Mouse (Mus musculus) erythroblast, embryonic 14.5 days (primary cell): ENCODE data around the gene Nup37. TPM values are rescaled to one million over a fixed set of nuclear protein-coding genes. Genes with fewer than 3 reads are reported as not detected.
A peak's percentile ranks its signal among the peaks of the same experiment; 100 is the strongest.

Experiments
- H3K27me3 ChIP-seq: 2 replicates; pipeline ENCODE4 v1.6.1; 2012; ENCODE audit warnings: inconsistent platforms; ENCODE audit not compliant: control insufficient read depth
- H3K36me3 ChIP-seq: 2 replicates; pipeline ENCODE4 v1.6.1; 2012; ENCODE audit warnings: mild to moderate bottlenecking, inconsistent platforms; ENCODE audit not compliant: control insufficient read depth
- H3K4me1 ChIP-seq: 2 replicates; pipeline ENCODE4 v1.6.1; 2012; ENCODE audit warnings: inconsistent platforms; ENCODE audit not compliant: control insufficient read depth
- H3K4me3 ChIP-seq: replicated peaks from 2 replicates; pipeline ENCODE3; 2012; ENCODE audit warnings: moderate library complexity, mild to moderate bottlenecking, inconsistent platforms
- H3K9me3 ChIP-seq: 2 replicates; pipeline ENCODE4 v1.6.1; 2012; ENCODE audit warnings: low read length, inconsistent platforms, mixed read lengths; ENCODE audit not compliant: control insufficient read depth
- GATA1 ChIP-seq: IDR thresholded peaks from 2 replicates; pipeline ENCODE4 v1.6.1; 2012; ENCODE audit warnings: low read length, inconsistent platforms, mixed read lengths
- TAL1 ChIP-seq: IDR thresholded peaks from 3 replicates; pipeline ENCODE4 v1.6.1; 2012; ENCODE audit warnings: low read length, inconsistent platforms, mixed read lengths
- polyA plus RNA-seq: library from polyadenylated mRNA; stranded (reverse); fragments of >175 nt; gene quantifications from 2 replicates; pipeline ENCODE4 v1.2.3, GENCODE M21; 2012

The Nup37 gene
- polyA plus RNA-seq, 1 experiment: 0.04 TPM

DNA sequence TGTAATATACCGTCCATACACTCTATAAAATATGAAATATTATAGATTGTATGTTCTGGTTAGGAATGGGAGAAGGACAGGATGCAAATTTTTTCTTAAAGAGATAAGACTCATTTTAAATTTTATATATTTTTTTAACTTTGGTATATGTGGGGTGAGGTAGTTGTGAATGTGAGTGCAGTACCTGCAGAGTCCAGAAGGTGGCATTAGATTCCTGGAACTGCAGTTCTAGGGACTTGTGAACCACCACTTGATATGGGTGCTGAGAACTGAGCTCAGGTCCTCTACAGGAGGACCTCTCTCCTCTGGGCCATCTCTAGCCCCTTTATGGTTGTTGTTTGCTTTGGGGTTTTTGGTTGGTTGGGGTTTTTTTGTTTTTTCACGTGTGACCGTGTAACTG lies 19.4 kb downstream of the Nup37 start:
- no peaks in the 10 kb centered on the region; the same call in 1 of the 2 replicates for H3K9me3 ChIP-seq
- peaks cover 38% of the 10 kb centered on the region for H3K36me3 ChIP-seq
- no peaks in the 10 kb centered on the region for H3K4me1 ChIP-seq
- TF ChIP-seq TAL1: no peak
- no peak for TF ChIP-seq GATA1
- H3K4me3 ChIP-seq: no peak overlapping the region
- no peaks in the 10 kb centered on the region for H3K27me3 ChIP-seq

DNA sequence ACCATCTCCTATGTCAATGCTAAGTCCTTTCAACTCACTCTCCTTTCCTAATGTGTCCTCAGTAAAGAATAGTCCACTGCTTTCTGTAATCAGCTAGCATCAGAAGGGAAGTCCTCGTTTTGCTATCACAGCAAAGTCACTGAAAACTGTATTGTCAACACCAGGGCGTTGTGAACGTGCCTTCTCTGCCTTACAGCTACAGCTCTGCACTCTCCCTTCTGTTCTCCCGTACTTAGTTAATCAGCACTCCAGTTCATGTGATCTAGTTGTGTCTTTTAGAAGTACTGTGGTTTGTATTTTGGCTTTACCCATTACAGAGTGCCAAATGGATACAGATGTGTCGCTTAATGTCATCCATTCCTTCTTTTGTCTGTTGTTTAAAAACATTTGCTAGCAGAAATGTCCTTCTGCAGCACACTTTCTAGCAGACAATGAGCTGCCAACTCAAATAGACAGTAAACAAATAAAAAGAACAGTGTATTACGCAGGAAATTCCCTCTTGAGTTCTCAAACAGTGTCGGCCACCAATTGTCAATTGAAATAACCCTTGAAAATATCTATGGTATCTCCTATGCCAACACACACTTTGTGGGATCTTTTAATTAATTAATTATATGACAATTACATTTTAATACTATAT lies 20.8 kb downstream of the Nup37 start:
- Histone ChIP-seq H3K27me3 (no peaks in the 10 kb centered on the region), H3K4me3 (no peak overlapping the region), H3K4me1 (no peaks in the 10 kb centered on the region), H3K9me3 (no peaks in the 10 kb centered on the region; the same call in 1 of the 2 replicates), H3K36me3 (peaks cover 37% of the 10 kb centered on the region)
- TF ChIP-seq GATA1: no peak
- no peak for TF ChIP-seq TAL1

DNA sequence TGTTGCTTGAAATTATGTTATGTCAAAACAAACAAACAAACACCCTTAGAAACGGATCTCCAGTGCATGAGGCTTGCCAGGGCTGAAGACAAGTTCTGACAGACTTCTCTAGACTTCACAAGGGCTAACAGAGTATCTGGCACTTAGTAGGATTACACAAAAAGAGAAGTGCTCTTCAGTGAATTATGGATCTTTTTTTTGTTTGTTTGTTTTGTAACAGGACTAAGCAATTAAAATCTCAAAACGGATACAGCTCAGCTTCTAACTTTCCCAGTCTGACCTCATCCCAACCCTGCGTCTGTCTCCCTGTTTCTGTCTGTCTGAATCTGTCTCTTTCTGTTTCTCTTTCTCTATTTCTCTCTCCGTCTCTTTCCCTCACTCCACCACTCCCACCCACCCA lies 53.7 kb downstream of the Nup37 start:
- Histone ChIP-seq H3K27me3 (no peaks in the 10 kb centered on the region), H3K4me1 (peaks cover 14% of the 10 kb centered on the region), H3K9me3 (no peaks in the 10 kb centered on the region), H3K4me3 (peak overlapping the region; percentile 90), H3K36me3 (peaks cover 5% of the 10 kb centered on the region)
- no peak for TF ChIP-seq GATA1

DNA sequence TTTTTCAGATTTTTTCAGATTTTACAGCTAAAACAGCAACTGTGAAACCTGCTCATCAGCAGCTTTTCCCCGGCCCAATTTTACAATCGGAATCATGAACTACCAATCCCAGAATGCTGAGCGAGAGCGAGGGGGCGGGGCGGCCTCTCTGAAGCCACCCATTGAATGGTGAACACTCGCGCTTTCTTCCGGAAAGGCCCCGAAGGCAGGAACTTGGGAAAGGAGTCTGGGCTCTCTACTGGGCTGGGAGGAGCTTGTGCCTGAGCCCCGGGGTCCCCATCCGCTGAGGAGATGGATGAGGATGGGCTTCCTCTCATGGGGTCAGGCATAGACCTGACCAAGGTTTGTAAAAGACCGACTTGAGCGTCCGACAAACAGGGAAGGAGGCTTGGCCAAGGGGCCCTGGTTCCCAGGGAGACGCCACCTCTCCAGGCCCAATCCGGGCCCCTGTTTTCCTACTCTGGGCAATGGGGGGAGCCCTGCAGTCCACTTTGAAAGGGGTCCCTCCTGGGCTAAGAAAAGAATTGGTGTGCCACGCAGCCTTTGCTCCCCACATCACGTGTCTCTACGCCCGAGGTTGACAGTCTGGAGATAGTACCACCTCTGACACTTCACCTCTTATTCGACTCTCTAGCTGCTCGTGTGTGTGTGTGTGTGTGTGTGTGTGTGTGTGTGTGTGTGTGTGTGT lies 54.3 kb downstream of the Nup37 start, which contains the start of gene Washc3:
Gene Washc3 (plus strand): TSS at position 143 of the 688 bp plus-strand sequence.
- no peak for TF ChIP-seq TAL1
- no peak for TF ChIP-seq GATA1
- Histone ChIP-seq H3K9me3 (no peaks in the 10 kb centered on the region), H3K27me3 (no peaks in the 10 kb centered on the region)

DNA sequence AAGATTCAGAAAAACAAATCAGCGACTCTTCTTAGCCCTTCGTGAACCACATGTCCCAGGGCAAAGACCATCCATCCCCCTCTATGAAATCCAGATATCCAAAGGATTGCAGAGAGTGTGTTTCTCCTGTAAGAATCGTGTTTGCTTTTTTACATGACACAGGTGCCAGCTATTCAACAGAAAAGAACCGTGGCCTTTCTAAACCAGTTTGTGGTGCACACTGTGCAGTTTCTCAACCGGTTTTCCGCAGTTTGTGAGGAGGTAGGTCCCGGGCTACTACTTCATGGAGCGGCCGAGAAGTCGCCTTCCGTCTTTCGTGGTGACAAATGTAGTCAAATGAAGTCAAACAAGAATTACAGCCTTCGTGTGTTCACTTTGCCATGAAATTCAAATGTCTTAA lies 54.9 kb downstream of the Nup37 start:
- Histone ChIP-seq H3K27me3 (no peaks in the 10 kb centered on the region), H3K4me1 (peaks cover 14% of the 10 kb centered on the region), H3K9me3 (no peaks in the 10 kb centered on the region), H3K4me3 (peak overlapping the region; percentile 90), H3K36me3 (peaks cover 5% of the 10 kb centered on the region)
- no peak for TF ChIP-seq TAL1
- TF ChIP-seq GATA1: no peak

More for the DNA sequence above, 54.3 kb downstream of the Nup37 start, which contains the start of gene Washc3:
- Histone ChIP-seq H3K4me1 (peaks cover 14% of the 10 kb centered on the region), H3K4me3 (peak within 1 kb of the TSS; percentile 90), H3K36me3 (peaks cover 5% of the 10 kb centered on the region)

DNA sequence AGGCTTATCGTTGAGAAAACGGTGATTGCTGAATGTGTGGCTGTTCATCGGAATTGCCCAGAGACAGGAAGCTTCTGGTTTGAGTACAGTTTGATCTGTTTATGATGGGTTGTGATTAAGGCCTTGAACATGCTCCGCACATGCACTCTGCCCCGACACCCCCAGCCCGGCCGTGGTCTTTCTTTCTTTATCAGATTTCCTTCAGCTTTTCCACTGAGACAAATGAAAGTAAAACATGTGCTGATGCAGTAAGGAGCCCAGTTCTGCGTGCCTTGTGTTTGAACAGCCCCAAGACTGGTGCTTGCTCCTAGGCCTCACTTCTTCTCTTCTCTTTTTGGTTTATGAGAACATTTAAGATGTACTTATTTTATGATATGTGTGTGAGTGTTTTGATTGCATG lies 55.8 kb downstream of the Nup37 start:
- H3K9me3 ChIP-seq: no peaks in the 10 kb centered on the region
- no peak for TF ChIP-seq TAL1
- no peak for TF ChIP-seq GATA1
- no peak overlapping the region for H3K4me3 ChIP-seq
- no peaks in the 10 kb centered on the region for H3K27me3 ChIP-seq
- peaks cover 5% of the 10 kb centered on the region for H3K36me3 ChIP-seq
- H3K4me1 ChIP-seq: peaks cover 14% of the 10 kb centered on the region

DNA sequence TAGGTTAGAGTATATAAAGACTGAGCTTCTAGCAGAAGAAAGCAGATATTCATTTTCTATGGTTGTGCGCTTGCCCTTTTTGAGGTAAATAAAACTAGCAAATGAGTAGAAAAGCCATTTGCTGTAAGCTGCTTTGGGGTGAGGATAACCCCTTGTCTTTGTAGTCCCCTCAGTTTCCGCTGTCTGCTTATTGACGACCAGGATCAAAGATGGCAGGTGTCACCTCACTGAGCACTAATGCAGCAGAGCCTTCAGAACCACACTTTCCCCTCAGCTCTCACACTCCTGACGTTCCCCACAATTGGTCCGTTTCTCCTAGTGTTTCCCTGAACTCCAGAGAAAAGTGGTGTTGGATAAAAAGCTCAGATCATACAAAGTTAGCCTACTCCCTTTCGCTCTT lies 56.4 kb downstream of the Nup37 start:
- peaks cover 14% of the 10 kb centered on the region for H3K4me1 ChIP-seq
- H3K4me3 ChIP-seq: no peak overlapping the region
- peaks cover 5% of the 10 kb centered on the region for H3K36me3 ChIP-seq
- H3K9me3 ChIP-seq: no peaks in the 10 kb centered on the region
- no peaks in the 10 kb centered on the region for H3K27me3 ChIP-seq
- TF ChIP-seq TAL1 (no peak), GATA1 (no peak)

DNA sequence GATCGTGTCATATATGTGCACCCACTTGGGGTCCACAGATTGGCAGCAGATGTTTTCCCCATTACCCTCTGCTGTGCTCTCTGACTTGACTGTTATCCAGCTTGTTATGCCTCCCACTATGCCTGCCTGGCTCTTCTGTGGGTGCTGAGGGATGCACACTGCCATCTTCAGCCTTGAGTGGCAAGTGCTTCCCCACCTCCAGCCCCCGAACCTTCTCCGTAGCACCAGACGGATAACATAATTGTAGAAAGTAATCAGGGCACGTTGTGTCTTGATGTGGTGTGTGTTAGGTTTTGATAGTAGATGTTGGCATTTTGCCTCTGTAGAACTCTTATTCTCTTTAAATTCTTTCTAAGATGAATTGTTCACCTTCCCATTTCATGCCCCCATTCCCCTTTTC lies 65.9 kb downstream of the Nup37 start:
- TF ChIP-seq GATA1 (no peak), TAL1 (no peak)
- Histone ChIP-seq H3K4me1 (no peaks in the 10 kb centered on the region), H3K4me3 (no peak overlapping the region), H3K9me3 (no peaks in the 10 kb centered on the region), H3K27me3 (no peaks in the 10 kb centered on the region), H3K36me3 (peaks cover 6% of the 10 kb centered on the region)

DNA sequence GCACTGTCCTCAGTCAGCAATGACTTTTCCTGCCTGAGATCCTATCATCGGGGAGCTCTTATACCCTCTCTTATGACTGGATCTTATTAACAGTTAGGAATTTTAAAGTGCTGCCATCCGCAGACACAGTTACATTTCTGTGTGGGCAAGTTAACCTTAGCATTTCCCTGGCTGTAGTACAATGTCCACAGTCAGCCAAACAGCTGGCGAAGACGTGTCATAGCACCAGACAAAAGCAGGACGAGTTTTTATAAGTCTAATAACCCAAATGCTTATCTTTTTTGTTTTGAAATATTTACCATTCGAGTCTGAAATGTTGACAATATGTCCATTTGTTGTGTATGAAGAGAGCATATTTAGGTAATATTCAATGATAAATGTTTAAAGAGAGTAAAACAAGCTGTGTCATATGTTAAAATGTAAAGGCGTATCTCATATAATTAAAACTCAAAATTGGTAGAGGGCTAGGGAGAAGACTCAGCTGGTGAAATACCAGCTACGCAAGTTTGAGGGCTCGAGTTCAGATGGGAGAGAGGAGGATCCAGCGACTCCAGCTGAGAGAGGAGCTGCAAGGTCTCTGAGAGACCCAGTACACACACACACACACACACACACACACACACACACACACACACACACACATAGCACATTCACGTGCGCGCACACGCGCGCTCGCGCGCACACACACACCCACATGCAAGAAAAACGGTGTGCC lies 68.2 kb downstream of the Nup37 start:
- TF ChIP-seq GATA1 (no peak), TAL1 (no peak)
- H3K36me3 ChIP-seq: peaks cover 8% of the 10 kb centered on the region
- no peaks in the 10 kb centered on the region for H3K4me1 ChIP-seq
- H3K4me3 ChIP-seq: no peak overlapping the region
- no peaks in the 10 kb centered on the region for H3K9me3 ChIP-seq
- no peaks in the 10 kb centered on the region for H3K27me3 ChIP-seq

DNA sequence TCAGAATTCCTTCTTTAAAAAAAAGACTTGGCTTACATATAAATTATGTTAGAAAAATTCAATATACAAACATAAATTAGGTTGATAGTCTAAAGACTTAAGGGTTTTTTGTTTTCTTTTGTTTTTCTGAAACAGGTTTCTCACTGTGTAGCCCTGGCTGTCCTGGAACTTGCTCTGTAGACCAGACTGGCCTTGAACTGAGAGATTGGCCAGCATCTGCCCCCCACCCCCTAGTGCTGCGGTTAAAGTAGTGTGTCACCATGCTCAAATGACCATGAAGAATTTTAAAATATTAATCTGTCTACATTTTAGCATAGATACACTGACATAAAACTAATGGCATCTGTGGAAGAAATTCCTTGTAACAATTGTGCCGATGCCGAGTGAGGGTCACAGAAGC lies 71.4 kb downstream of the Nup37 start:
- Histone ChIP-seq H3K27me3 (no peaks in the 10 kb centered on the region), H3K36me3 (peaks cover 11% of the 10 kb centered on the region), H3K4me1 (no peaks in the 10 kb centered on the region), H3K9me3 (no peaks in the 10 kb centered on the region), H3K4me3 (no peak overlapping the region)
- TF ChIP-seq GATA1 (no peak), TAL1 (no peak)
